In genomic region chr1:130997441-130997840, GRCm38 (mm10) we compare ENCODE assay signal across 33 mouse cellular contexts. TPM values are rescaled to one million over a fixed set of nuclear protein-coding genes. Genes with fewer than 3 reads are reported as not detected.
A peak's percentile ranks its signal among the peaks of the same experiment; 100 is the strongest.
DNase-seq lines count a peak whose midpoint lies in the region; ATAC-seq lines count a peak whose summit lies in the region.
"Had no signal": no experiment of that assay in that cellular context is flagged by ENCODE, and none has a peak within 500 bp of the region (broad histone marks: within the 10 kb centered on the region; RNA-seq: fewer than 3 reads in every experiment).

No protein-coding gene starts in this region.

- H3K27me3 ChIP-seq in hindbrain, embryonic 10.5 days (ENCODE audit: insufficient read depth, poor library complexity, severe bottlenecking): no peaks in the 10 kb centered on the region
- H3K27me3 ChIP-seq: embryonic facial prominence, embryonic 13.5 days; forebrain, embryonic 12.5 days; heart, embryonic 12.5 days; heart, embryonic 15.5 days; hindbrain, embryonic 12.5 days; hindbrain, embryonic 15.5 days had no signal

- ATAC-seq in megakaryocyte progenitor cell, adult 5-6 weeks (replicated peaks; ENCODE audit: poor library complexity): peak; percentile 61
- ATAC-seq: forebrain, embryonic 16.5 days had no signal

- intact Hi-C loops in heart, postnatal 14 days (cut with DNase I): no loop called here

- H3K36me3 ChIP-seq in hindbrain, embryonic 10.5 days: no peaks in the 10 kb centered on the region
- H3K36me3 ChIP-seq: embryonic facial prominence, embryonic 10.5 days; embryonic facial prominence, embryonic 13.5 days; forebrain, embryonic 12.5 days; heart, embryonic 12.5 days; heart, embryonic 15.5 days; hindbrain, embryonic 12.5 days; hindbrain, embryonic 15.5 days had no signal

- no peak overlapping the region for H3K4me3 ChIP-seq in hindbrain, embryonic 10.5 days
- H3K4me3 ChIP-seq: embryonic facial prominence, embryonic 10.5 days; embryonic facial prominence, embryonic 13.5 days; erythroblast, embryonic 14.5 days; forebrain, embryonic 12.5 days; heart, embryonic 12.5 days; heart, embryonic 15.5 days; hindbrain, embryonic 12.5 days; hindbrain, embryonic 15.5 days had no signal

- DNase-seq in heart, adult 11 months: peak; percentile 74
- DNase-seq in heart, postnatal 14 days: no peak
- DNase-seq in testis, postnatal 10 days (ENCODE audit: low spot score): peak; percentile 7
- DNase-seq in testis, postnatal 14 days (ENCODE audit: low spot score): no peak
- no peak for DNase-seq in hindbrain, embryonic 10.5 days (ENCODE audit: low spot score)
- DNase-seq in cerebellum, adult 8-10 months: no peak
- DNase-seq: adrenal gland, adult 2 months; adrenal gland, postnatal 14 days; B cell, adult 2 months; cerebellum, adult 11 months; cerebellum, adult 2 months; cerebellum, postnatal 10 days; cerebellum, postnatal 36 days; embryo, embryonic 11 days; gastrocnemius, postnatal 10 days; gastrocnemius, postnatal 36 days; heart, adult 18-20 months; heart, postnatal 10 days; heart, postnatal 4 days had no signal

- H3K9me3 ChIP-seq in hindbrain, embryonic 10.5 days: no peaks in the 10 kb centered on the region
- H3K9me3 ChIP-seq: embryonic facial prominence, embryonic 10.5 days; embryonic facial prominence, embryonic 13.5 days; forebrain, embryonic 12.5 days; heart, embryonic 12.5 days; heart, embryonic 15.5 days; hindbrain, embryonic 12.5 days; hindbrain, embryonic 15.5 days had no signal

- 85% methylated on average over 4 of the region's 4 CpGs for WGBS in hindbrain, embryonic 10.5 days

- H3K27ac ChIP-seq in hindbrain, embryonic 10.5 days: no peak overlapping the region
- H3K27ac ChIP-seq: embryonic facial prominence, embryonic 10.5 days; embryonic facial prominence, embryonic 13.5 days; forebrain, embryonic 12.5 days; heart, embryonic 15.5 days; hindbrain, embryonic 12.5 days; hindbrain, embryonic 15.5 days had no signal

- H3K4me1 ChIP-seq in hindbrain, embryonic 10.5 days (replicated peaks): peaks cover 5% of the 10 kb centered on the region
- H3K4me1 ChIP-seq: embryonic facial prominence, embryonic 10.5 days; embryonic facial prominence, embryonic 13.5 days; forebrain, embryonic 12.5 days; heart, embryonic 15.5 days; hindbrain, embryonic 12.5 days; hindbrain, embryonic 15.5 days had no signal

RNA-seq across cellular contexts. Expression of gene Il10, which starts 22.2 kb away (rescaled TPM):
- total RNA-seq in heart, postnatal 14 days (2021): not detected
- total RNA-seq in megakaryocyte progenitor cell, adult 5-6 weeks (2015): 0.32 TPM in 1 of 2 replicates, not detected in the other
- not detected in 2 replicates for total RNA-seq in megakaryocyte progenitor cell, adult 5-6 weeks (2017)
- polyA plus RNA-seq in hindbrain, embryonic 10.5 days (2016; fragmentation: Nextera tagmentation; extraction: Ambion mirVana): not detected in 2 replicates
- total RNA-seq: adrenal gland, adult 2 months; adrenal gland, postnatal 14 days; adrenal gland, postnatal 4 days; gastrocnemius, adult 18-20 months; gastrocnemius, postnatal 10 days; gastrocnemius, postnatal 36 days; heart, adult 18-20 months; heart, postnatal 10 days; heart, postnatal 4 days; MEL had no signal
- polyA plus RNA-seq: adrenal gland, adult 2 months; cerebellum, adult 2 months; cortical plate, adult 2 months; embryonic facial prominence, embryonic 10.5 days; embryonic facial prominence, embryonic 13.5 days; erythroblast, embryonic 14.5 days; forebrain, embryonic 12.5 days; heart, embryonic 12.5 days; heart, embryonic 15.5 days; hindbrain, embryonic 12.5 days; hindbrain, embryonic 15.5 days had no signal

RNA-seq across cellular contexts. Expression of gene Il19, which starts 57.5 kb away (rescaled TPM):
- total RNA-seq in heart, postnatal 14 days (2021): not detected
- 0.61 TPM in 1 of 2 replicates, not detected in the other for total RNA-seq in megakaryocyte progenitor cell, adult 5-6 weeks (2015)
- not detected in 2 replicates for total RNA-seq in megakaryocyte progenitor cell, adult 5-6 weeks (2017)
- polyA plus RNA-seq in hindbrain, embryonic 10.5 days (2016; fragmentation: Nextera tagmentation; extraction: Ambion mirVana): not detected in 2 replicates
- total RNA-seq: adrenal gland, adult 2 months; adrenal gland, postnatal 14 days; adrenal gland, postnatal 4 days; gastrocnemius, adult 18-20 months; gastrocnemius, postnatal 36 days; heart, adult 18-20 months; heart, postnatal 10 days; heart, postnatal 4 days; MEL had no signal
- polyA plus RNA-seq: adrenal gland, adult 2 months; cortical plate, adult 2 months; embryonic facial prominence, embryonic 13.5 days; erythroblast, embryonic 14.5 days; forebrain, embryonic 12.5 days; forebrain, embryonic 16.5 days; heart, embryonic 12.5 days; heart, embryonic 15.5 days; hindbrain, embryonic 12.5 days; hindbrain, embryonic 15.5 days had no signal

Comparison
In these comparisons a context has a peak if more than half of its experiments do, and no peak if none do; other contexts are left out.
1. DNase-seq: peak in heart, adult 11 months (single experiment) and testis, postnatal 10 days (single experiment); none in heart, postnatal 14 days (0 of 2), testis, postnatal 14 days (single experiment), hindbrain, embryonic 10.5 days (single experiment) and cerebellum, adult 8-10 months (single experiment).